Mouse (Mus musculus) gastrocnemius, adult 2 months (tissue): ENCODE measurements around the gene Tbc1d16. TPM values are rescaled to one million over a fixed set of nuclear protein-coding genes. Genes with fewer than 3 reads are reported as not detected.

Experiments used
- DNase-seq: peaks from one replicate; pipeline ENCODE4 v3.0.0; 2022
- H3K27ac ChIP-seq: fragments of 200-600 bp; 2 replicates; pipeline ENCODE4 v1.8.1; 2022; ENCODE audit warnings: mild to moderate bottlenecking
- H3K4me3 ChIP-seq: fragments of 200-600 bp; 2 replicates; pipeline ENCODE4 v1.8.1; 2022; ENCODE audit warnings: mild to moderate bottlenecking, moderate library complexity
- CTCF ChIP-seq: fragments of 200-600 bp; IDR thresholded peaks from 2 replicates; pipeline ENCODE4 v1.8.1; 2022; ENCODE audit warnings: antibody characterized with exemption, mild to moderate bottlenecking, moderate library complexity
- intact Hi-C: fragments of 180-260 bp; cut with DNase I; formaldehyde crosslinking; loops from one replicate; pipeline ENCODE4 v1.15.1; 2025
- total RNA-seq, 2 experiments: library from RNA; stranded (reverse); gene quantifications; 2 replicates each; pipeline ENCODE4 v1.2.3; 2021

Tbc1d16 gene
- total RNA-seq, 2 experiments from 2014 or later: 30.7 to 36.6 TPM

DNA sequence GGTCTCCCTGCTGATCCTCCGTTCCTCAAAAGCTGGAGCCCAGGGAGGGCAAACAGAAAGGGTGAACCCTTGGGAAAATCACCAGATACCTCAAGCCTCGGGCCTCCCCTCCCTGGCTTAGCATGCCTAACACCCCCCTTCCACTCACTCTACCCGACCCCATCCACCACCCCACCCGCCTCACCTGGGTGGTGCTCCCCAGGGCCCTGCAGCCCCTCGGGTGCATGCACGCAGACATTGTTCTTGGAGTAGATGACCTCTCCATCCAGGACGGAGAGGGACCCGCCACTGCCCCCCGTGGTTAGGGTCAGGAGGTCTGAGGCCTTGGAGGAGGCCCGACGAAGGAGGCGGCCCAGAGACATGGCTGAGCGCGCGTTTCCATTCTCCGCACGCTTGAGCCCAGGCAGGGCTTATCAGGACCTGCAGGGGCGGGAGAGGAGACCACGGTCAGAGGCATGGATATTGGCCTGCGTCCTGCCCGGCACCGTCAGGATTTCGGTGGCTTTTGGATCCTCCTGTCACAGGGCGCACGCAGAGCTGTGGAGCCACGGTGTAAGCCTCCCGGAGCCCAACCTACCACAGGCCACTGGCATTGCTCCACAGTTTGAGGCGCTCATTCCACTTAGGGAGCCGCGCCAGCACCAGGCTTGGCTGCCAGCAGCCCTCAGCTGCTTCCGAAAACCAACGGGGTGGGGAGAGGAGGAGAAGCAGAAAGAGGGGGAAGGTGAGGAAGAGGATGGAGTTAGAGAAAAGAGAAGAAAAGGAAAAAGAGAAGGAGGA is 17.8 kb downstream of the Tbc1d16 start:
- Histone ChIP-seq H3K4me3 (peak overlapping the region; percentile 62), H3K27ac (peak overlapping the region; percentile 25)
- DNase-seq: peak; percentile 93
- intact Hi-C loops: no loop called here
- no peak for TF ChIP-seq CTCF

DNA sequence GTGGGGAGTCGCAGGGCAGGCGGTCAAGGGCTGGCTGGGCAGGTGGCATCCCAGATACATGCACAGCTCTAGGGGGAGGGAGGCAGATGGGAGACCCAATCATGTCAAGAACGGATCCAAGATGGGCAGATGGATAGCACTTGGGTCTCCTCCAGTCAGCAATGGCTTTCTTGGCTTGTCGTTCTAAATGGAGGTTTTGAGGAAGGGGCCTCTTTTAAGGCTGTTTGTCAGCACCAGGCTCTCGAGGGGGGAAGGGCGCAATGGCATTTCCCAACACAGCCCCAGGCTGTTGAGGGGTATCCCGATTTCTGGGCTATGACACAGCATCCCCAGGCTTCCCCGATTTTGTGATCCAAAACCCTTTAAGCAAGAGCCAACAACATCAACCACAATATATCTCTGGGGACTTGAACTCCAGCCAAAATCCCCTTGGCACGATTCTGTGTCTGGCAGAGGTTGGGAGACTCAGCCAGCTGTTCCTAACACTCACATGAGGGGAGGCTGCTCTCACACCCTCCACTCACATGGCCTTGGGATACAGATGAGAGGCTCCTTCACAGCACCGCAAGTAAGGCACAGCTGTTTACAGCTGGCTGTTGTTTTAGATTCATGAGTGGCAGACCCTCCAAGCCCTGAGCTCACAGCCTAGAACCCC is 18.8 kb downstream of the Tbc1d16 start:
- H3K27ac ChIP-seq: no peak overlapping the region

DNA sequence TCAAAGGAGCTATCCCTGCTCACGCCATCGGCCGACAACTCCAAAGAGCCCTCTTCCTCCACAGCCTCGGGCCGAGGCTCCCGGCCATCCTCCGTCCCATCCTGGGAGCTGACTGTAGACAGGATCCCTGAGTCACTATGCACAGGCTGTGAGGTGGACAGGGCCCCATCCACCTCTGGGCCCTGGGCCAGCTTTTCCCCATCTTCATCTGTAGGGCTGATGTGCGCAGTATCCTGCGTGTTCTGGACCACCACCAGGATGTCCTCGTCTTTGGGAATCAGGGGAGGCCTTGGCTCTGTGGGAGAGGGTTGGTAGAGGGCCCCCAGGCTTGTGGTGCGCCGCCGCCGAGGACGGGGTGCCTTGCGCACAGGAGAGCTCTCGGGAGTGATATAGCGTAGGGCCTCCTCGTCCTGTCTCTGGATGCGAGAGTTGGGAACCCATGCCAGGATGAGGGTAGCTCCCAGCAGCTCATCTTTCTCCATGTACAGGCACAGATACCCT is 19.4 kb downstream of the Tbc1d16 start:
- intact Hi-C loops: loop anchor here (5.0 kb wide), 1 partner anchor 43 kb away; no protein-coding TSS in a partner anchor
- DNase-seq: no peak
- H3K27ac ChIP-seq: no peak overlapping the region
- no peak overlapping the region for H3K4me3 ChIP-seq
- TF ChIP-seq CTCF: no peak

More for the DNA sequence above, 18.8 kb downstream of the Tbc1d16 start:
- no peak for TF ChIP-seq CTCF
- no peak overlapping the region for H3K4me3 ChIP-seq
- DNase-seq: peak; percentile 65
- intact Hi-C loops: loop anchor here (5.0 kb wide), 1 partner anchor 43 kb away; no protein-coding TSS in a partner anchor

DNA sequence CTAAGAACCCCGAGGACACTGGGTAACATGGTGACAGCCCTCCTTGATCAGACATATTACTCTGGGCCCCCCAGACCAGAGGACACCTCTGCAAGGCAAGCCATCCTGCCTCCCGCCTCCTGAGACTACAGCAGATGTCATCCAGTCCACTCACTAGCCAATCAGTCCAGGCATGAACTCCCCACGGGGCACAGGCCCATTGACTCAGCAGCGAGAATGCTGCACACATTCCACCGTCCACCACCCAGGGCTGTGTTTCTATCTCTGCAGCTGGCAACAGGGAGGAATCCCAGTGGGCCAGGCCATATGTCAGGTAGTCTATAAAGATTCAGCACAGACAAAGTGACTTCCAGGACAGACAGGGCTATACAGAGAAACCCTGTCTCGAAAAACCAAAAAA is 20.3 kb downstream of the Tbc1d16 start:
- H3K27ac ChIP-seq: no peak overlapping the region
- no peak for TF ChIP-seq CTCF
- intact Hi-C loops: loop anchor here (2.0 to 5.0 kb wide), 2 partner anchors 27 to 44 kb away; no protein-coding TSS in a partner anchor
- no peak overlapping the region for H3K4me3 ChIP-seq
- DNase-seq: no peak

DNA sequence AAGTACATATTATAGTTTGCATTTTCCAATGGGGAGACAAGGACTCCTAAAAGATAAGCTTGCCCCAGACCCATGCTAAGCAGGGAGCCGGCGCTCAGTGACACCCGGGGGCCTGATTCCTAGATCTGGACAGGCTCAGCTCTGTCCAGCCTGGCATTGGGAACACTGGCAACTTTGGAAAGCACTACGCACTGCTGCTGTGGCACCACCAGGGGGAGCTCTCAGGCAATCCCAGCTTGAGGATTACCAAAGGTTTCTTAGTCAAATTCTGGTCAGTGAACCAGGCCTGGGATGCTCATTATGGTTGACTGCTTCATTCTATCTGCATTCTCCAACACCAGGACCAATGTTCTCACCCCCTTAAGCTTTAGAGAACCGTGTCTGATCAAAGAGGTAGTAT is 21.7 kb downstream of the Tbc1d16 start:
- intact Hi-C loops: loop anchor here (2.0 to 5.0 kb wide), 2 partner anchors 28 to 46 kb away; no protein-coding TSS in a partner anchor
- peak; percentile 99 for TF ChIP-seq CTCF
- Histone ChIP-seq H3K27ac (no peak overlapping the region), H3K4me3 (no peak overlapping the region)
- peak; percentile 81 for DNase-seq

DNA sequence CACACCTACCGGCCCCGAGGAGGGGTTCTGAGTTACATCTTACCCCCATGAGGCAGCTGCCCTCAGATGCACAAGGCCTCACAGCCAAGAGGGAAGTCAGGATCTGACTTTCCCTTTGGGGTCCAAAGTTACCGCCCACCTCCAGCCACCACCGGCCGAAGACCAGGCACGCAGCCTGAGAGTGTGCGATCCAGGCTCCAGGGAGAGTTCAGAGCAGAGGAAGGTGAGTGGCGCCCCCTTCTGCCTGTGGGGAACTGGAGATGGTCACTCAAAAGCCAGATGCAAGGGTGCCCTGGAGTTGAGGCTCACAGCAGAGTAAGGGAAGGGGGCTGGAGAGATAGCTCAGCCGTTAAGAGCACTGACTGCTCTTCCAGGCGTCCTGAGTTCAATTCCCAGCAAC is 22.6 kb downstream of the Tbc1d16 start:
- H3K27ac ChIP-seq: no peak overlapping the region
- DNase-seq: no peak
- intact Hi-C loops: loop anchor here (2.0 to 5.0 kb wide), 2 partner anchors 29 to 47 kb away; no protein-coding TSS in a partner anchor
- no peak overlapping the region for H3K4me3 ChIP-seq
- TF ChIP-seq CTCF: no peak

DNA sequence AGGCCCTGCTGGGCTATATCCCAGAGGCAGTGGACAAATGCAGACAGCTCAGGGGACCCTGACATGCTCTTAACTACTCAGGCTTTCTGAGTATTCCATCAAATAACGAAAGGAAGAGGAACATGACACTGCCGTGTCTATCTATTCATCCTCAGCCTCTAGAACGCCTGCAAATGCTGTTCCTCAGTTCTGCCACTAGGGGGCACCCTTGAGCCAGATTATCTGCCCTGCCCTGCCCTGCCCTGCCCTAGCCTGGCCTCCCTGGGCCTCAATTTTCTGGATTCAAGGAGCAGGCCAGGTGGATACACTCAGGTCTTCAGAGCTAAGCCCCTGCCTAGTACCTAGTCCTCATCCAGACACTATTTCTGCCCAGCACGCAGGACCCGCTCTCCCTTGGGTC is 24.9 kb downstream of the Tbc1d16 start:
- intact Hi-C loops: no loop called here
- peak; percentile 57 for DNase-seq
- peak; percentile 91 for TF ChIP-seq CTCF
- H3K27ac ChIP-seq: no peak overlapping the region
- no peak overlapping the region for H3K4me3 ChIP-seq

DNA sequence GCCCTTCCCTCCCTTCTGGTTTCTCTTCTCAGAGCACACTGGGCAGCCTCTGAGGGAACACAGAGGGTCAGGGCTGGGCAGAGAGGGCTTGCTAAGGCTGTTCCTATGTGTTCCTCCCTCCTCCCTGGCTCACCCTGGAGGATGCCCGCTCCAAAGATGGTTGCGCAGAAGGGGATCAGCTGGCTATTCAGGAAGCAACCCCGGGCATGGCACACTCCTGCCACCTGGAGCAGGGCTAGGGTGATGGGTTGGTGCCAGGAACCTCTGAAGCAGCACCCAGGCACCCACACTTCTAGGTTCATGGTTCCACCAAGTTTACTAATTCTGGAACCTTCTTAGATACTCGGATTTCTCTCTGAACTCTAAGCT is 29.1 kb downstream of the Tbc1d16 start:
- no peak for DNase-seq
- intact Hi-C loops: no loop called here
- no peak overlapping the region for H3K4me3 ChIP-seq
- TF ChIP-seq CTCF: no peak
- H3K27ac ChIP-seq: no peak overlapping the region

DNA sequence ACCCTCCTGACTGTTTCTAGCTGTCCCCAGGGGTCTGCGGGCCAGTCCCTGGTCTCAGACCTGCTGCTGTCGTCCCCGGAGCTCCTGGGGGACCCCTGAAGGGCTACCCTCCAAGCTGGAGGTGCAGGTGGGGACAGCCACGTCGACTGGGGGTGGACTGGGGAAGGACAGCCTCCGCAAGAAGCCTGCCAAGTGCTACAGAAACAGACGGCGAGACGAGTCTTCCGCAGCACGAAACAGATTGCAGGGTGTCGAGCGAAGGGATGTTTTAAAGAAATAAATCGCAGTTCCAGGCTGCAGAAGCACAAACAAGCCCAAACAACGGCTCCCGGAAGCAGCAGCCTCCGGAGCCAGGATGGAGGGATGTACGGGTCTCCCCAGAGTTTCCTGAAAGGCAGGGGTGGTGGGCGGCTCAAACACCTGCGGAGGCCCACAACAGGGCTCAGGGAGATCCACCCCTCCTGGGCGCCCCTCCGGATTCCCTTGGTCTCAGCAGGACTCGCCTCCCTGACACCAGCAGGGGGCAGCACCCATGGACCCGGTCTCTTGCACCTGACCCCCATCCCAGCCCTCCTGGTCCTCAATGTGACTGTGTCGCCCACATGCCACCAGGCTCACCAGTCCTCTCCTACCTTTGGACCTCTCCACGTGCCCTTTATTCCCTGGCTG is 29.6 kb downstream of the Tbc1d16 start:
- Histone ChIP-seq H3K4me3 (peak overlapping the region; percentile 25; the same call in 1 of the 2 replicates), H3K27ac (no peak overlapping the region; the same call in 1 of the 2 replicates)
- intact Hi-C loops: no loop called here
- TF ChIP-seq CTCF: peak; percentile 64
- DNase-seq: no peak

DNA sequence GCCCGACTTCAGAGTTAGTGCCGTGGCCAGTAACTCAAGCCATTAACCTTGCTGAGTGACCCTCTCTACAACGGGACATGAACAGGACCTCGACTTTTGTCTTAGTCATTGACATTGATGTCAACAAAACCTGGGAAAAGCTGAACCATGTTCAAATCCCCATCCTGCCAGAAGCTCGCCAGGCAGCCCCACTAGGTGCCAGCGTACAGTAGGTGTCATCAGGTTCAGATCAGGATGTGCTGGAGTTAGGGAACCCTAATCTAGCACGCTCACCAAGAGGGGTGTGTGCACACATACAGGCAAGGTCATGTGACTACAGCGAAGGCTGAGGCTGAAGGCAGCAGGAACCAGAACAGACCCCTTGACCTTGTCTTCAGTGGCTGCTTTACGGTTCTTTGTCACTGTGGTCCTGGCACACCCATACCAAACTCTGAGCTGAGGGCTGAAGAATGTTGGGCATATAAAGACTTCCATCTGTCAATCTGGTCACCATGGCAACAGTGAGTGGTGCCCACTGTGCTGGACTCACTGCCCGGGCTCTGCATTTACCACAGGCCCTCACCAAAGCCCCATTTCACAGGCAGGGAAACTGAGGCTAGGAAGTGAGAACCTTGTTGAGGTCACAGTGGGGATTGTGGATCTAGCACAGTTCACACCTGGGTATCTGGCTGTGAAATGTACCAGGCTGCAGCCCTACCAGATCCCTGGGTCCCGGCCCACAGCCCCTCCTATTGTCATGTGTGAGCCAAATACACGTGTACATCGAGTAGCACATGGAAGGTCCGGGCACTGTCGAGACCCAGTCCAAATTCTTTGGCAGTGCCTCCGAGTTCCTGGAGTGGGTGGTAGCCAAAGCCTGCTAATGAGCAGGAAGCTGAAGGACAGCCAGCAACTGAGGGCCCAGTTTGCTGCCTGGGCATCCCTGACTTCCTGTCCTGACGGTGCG is 30.4 kb downstream of the Tbc1d16 start:
- DNase-seq: no peak
- intact Hi-C loops: no loop called here
- Histone ChIP-seq H3K4me3 (peak overlapping the region; percentile 25; the same call in 1 of the 2 replicates), H3K27ac (no peak overlapping the region)
- TF ChIP-seq CTCF: no peak

DNA sequence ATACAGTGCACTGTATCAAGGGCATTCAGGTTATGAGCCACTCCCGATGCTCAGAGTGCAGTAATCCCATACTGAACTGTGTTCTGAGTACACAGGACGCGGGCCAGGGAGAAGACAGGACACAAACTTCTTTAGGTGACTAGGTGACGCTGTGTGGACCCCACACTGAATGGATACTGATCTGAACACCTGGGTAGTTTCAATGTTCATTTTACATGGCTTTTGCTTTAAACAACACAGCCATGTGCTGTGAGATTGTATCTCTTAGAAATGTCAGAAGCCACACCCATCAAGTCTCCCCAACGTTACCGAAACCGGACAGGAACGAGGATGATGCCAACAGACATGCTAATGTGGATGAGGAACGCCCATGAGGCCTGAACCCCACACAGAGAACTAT is 35.7 kb downstream of the Tbc1d16 start:
- intact Hi-C loops: loop anchor here (5.0 kb wide), 1 partner anchor 50 kb away; no protein-coding TSS in a partner anchor
- TF ChIP-seq CTCF: no peak
- Histone ChIP-seq H3K27ac (no peak overlapping the region), H3K4me3 (no peak overlapping the region)
- no peak for DNase-seq
